Mouse (Mus musculus) MEL-GATA-1-ER (cell line): ENCODE data around the gene Emx1.
A peak's percentile ranks its signal among the peaks of the same experiment; 100 is the strongest.

Experiments
- DNase-seq: peaks from one replicate; pipeline ENCODE4 v3.0.0-alpha.2; 2012; ENCODE audit warnings: low read depth; ENCODE audit errors: extremely low read depth

Gene Emx1

DNA sequence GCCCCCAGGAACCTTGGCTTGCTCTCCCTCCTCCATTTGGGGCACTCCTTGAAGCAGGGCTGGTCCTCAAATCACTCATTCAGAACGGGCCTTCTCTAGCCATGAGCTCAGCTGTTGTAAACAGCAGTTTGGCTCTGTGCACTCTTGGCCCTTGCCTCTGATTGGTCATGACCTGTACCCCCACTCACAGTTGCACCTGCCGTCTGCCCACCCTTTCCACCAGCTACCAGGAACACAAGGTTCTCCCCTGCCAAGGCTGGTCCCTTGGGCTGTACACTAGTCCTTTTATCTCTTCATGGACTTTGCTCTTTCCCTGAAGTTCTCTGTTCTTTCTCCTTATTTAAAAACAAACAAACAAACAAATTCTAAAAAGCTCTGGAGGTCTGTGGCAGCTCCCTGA, 40.3 kb downstream of the Emx1 start:
- DNase-seq: no peak

DNA sequence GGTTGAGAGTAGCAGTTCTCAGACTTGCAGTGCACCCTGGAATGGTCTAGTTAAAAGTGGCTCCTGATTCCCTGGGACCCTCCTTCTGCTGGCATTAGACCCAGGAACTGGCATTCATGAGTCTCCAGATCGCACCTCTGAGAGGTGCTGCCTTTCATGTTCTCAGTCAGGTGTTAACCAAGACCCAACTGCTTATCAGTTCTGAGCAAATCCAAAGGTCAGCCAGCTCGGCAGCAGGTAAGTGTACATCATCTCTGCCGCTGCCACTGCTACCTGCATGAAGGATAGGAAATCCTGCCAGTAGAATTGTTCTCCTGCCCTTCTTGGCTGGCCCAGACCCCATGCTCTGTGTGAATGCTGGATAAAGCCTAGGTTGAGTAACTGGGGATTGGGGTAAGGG, 43.5 kb downstream of the Emx1 start:
- DNase-seq: no peak

DNA sequence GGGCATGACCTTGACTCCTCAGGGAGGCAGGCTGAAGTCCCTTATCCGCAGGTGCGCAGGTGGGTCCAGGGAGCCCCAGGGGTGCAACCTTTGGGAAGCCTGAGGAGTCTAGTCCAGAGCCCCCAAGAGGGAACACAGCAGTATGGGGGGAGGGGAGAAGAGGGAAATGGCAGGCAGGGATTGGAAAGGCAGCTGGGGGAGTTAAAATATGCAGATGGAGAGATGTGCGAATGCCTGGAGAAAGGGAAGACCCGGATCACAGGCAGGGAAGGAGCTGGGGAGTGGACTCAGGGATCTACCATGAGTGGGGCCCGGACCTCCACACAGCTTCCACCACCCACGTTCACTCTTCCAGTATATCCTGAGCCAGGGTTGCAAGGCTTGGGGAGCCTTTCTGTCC, 44.2 kb downstream of the Emx1 start:
- DNase-seq: no peak

DNA sequence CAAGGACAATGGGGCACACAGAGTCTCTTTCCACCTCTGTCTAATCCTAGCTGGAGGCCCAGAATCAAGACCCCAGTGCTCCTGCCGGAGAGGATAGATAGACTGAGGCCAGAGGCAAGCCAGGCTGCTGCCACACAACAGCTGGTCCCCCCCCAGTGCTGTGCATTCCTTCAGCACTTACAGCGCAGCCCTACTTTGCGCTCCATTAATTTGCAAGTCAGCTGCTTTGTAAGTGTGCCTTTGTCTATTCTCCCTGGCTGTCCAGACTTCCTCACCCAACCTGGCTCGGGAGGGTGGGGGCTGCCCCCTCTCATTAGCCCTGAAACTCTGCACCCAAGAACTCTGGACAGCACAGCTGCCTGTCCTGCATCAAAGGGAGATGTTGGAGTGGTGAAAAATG, 44.8 kb downstream of the Emx1 start:
- no peak for DNase-seq

- no peak for DNase-seq
These were observed 45.8 kb downstream of the Emx1 start for GRCm38 (mm10) chr6:85232836-85233623.

GRCm38 (mm10) chr6:85234796-85235195, 47.6 kb downstream of the Emx1 start:
- DNase-seq: no peak

DNA sequence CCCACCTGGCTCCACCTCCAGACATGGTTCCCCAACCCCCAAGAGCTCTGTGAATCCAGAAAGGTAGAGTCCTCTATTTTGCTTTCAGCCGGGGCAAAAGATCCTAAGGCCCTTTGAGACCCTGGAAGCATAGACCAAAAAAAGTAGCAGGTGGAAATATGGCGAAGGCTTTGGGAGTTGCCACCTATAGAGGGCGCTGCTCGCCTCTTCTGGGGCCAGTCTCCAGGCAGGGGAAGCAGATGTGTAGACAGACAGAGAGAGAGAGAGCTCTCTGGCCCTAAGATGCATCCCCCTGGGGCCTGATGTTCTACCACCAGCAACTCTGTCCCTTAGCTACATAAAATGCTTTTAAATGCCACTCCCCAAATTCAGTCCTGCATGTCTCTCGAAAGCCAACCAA, 49.8 kb downstream of the Emx1 start:
- peak; percentile 4 for DNase-seq

GRCm38 (mm10) chr6:85237595-85238337, 50.5 kb downstream of the Emx1 start:
- DNase-seq: no peak

DNA sequence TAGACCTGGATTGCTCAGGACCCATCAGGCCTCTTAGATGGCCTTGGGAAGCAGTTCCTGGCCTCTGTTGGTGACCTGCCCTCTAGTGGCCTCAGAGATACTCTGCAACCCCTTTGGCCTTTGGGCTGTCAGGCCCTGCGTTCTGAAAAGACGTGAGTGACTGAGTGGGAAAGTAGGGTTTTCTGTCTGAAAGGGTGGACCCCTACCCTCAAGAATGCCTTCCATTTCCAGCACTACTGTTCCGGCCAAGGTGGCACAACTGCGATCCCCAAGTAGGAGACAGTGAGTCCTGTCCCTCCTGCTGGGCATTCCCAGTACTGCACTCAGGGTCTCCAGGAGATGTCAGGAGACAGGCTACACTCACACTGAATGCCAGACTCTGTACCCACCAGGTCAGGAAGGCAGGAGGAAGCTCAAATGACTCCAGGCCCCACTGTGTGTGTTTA, 51.8 kb downstream of the Emx1 start:
- no peak for DNase-seq

DNA sequence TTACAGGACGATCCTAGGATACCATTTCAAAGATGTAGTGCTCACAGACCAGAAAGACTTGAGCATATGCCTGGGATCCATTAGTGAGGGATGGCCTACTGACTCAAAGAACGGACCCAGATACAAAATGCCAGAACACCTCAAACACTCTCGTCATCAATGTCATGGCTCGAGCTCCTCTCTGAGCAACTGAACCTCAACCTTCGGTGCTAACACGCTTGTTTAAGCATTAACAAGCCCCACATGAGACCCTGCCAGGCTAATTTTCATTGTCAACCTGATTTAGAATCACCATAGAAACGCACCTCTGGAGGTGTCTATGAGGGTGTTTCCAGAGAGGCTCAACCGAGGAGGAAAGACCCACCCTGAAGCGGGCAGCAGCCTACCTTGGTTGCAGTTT, 62.6 kb downstream of the Emx1 start:
- no peak for DNase-seq

DNA sequence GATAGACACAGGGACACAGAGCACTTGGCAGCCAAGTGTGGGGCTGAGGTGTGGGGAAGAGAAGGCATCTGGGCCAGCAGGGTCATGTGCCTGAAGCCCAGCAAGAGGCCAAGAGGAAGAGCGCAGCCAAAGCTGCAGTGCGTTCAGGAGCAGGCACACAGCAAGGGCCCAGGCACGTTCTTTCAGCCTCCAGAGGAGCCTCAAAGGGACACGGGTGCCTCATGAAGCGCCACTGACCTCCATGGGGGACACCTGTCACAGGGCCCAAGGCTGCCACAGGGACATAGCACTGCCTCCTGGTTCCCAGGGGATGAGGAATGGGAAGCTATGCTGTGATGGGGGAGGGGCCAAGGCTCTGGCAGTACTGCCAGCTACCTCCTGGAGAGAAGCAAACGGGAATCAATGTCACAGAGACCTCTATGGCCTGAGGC, 63.6 kb downstream of the Emx1 start:
- no peak for DNase-seq

DNA sequence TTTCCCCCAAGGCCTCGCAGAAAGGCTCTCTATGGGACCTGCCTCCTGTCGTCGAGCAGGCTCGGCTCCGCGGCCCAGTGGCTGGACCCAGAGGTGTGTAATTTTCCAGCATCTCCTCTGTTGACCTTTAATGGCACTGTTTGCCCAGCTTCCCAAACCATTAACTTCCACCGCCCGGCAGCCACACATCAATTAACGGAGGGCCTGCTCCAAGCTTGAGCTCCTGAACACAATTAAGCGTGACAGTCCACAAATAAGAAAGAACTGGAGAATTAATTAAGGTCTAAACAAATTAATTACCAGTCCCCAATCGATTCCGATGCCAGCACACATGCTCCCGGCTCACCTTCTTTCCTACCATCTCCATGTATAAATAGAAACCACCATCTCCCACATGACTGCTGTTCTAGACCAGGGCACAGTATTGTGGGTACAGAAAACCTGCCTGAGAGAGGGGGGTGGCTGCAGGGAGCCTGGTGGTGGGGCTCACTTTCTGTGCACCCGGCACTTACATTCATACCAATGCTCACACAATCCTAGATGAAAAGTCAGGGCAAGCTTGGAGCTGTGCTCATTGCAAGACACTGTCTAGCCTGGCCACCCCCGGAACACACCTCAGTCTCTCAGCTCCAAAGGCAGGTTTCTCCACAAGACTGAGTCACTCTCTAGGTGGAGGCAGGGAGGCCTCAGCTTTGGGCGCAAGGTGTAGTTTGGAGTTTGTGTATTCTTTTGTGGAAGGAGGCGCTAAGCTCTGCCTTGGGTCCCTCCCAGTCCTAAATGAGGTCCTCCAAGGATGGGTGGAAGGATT, 65.2 kb downstream of the Emx1 start:
- no peak for DNase-seq

DNA sequence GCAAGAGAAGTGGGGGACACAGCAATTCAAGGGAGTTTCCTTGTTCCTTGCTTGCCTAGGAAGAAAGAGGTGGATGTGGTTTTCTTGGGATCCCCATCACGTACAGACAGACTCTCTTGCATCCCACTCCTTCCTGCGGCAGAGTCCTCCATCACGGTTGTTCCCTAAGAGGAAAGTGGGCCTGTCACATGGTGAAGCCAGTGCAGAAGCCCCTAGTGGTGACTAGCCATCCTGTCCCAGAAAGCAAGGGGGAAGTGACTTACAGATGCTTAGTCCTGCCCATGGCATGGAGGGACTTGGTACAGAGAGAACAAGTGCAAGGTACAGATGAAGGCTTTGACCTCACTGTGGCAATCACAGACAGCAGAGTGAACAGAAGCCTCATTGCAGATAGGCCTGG, 66.0 kb downstream of the Emx1 start:
- no peak for DNase-seq
